Mouse (Mus musculus): ENCODE results near the gene Cap2.

DNA sequence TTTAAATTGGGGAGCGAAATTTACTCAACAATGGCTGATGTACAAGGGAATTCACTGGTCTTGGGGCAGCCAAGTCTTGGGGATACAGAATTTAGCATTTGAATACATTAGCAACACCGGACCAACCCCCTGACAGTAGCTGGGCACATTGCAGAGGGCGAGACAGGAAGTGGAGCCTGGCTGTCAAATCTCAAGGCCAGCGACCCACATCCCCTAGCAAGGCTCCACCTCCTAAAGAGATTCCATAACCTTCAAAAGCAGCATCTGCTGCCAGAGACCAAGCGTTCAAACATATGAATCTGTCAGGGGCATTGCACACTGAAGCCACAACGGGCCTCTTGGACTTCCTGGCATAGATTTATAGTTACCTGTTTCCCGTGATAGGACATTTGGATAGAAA is 150.2 kb downstream of the Cap2 start:
- TF ChIP-seq EP300 (optimal IDR thresholded peaks at IDR 0.05), result no peak
- no peak for TF ChIP-seq CTCF (IDR thresholded peaks at IDR 0.05; ENCODE audit: low read depth)
